Mouse (Mus musculus): ENCODE data around the gene Calm1. TPM values are rescaled to one million over a fixed set of nuclear protein-coding genes. Genes with fewer than 3 reads are reported as not detected.

Gene Calm1
- polyA plus RNA-seq (2016; fragmentation: Nextera tagmentation; extraction: Ambion mirVana), result 1,186 and 1,211 TPM in 2 replicates

DNA sequence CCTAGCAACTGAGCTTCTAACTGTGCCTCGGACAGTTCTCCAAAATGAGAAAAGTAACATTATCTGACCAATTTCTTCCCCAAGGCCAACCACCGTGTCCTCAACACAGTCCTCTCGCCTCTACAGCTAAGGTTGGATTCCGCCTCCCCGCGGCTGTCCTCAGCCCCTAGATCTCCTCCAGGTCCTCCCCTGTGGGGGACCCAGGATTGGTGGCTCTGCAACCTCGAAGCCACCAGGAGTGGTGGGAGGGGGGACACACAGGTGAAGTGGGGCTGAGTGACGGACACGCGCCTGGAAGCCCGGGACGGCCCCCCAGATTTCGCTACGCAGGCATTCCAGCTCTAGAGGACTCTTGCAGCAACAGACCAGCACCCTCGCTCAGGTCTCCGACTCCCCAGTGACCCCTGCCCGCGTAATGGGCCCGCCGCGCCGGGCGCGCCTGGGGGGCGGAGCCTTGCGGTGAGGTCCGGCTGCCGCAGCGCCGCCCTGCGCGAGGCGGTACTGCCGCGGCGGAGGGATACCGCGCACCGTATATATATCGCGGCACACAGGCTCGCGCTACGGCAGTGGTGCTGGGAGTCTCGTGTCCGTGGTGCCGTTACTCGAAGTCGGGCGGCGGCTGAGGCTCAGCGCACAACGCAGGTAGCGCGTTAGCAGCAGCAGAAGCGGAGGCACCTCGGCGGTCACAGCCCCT is at the start of gene Calm1:
Gene Calm1 (plus strand): TSS at position 469 of the 694 bp plus-strand sequence.
- Histone ChIP-seq H3K4me1 (peaks cover 13% of the 10 kb centered on the region; the same call in 1 of the 2 replicates), H3K4me3 (peak within 1 kb of the TSS; percentile 99), H3K9me3 (no peaks in the 10 kb centered on the region), H3K27me3 (no peaks in the 10 kb centered on the region), H3K9ac (peak within 1 kb of the TSS; percentile 93), H3K27ac (peak within 1 kb of the TSS; percentile 91), H3K4me2 (replicated peaks) (peak within 1 kb of the TSS; percentile 91), H3K36me3 (peaks cover 15% of the 10 kb centered on the region)
- under 1% methylated on average over 58 of the region's 58 CpGs for WGBS
- ATAC-seq (ENCODE audit: insufficient number of reproducible peaks, insufficient read depth, low FRiP score, low TSS enrichment), result peak; percentile 79

DNA sequence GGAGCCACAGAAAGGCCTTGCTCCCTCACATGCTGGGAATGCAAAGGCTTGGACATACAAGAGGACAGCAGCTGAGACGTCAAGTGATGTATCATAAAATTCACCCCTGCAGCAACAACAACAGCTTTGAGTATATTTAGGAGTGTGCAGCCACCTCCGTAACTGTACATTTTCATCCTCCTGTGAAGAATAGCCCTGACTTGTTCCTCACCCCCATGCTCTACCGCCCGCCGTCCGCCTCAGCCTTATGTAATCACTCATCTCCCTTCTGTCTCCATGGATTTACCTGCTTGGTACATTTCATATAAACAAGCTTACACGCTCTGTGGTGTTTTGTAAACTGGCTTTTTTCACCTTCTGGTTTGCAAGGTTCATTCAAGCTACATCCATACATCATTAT is 46.8 kb upstream of the Calm1 start:
- WGBS, result 95% methylated on average over 7 of the region's 7 CpGs

DNA sequence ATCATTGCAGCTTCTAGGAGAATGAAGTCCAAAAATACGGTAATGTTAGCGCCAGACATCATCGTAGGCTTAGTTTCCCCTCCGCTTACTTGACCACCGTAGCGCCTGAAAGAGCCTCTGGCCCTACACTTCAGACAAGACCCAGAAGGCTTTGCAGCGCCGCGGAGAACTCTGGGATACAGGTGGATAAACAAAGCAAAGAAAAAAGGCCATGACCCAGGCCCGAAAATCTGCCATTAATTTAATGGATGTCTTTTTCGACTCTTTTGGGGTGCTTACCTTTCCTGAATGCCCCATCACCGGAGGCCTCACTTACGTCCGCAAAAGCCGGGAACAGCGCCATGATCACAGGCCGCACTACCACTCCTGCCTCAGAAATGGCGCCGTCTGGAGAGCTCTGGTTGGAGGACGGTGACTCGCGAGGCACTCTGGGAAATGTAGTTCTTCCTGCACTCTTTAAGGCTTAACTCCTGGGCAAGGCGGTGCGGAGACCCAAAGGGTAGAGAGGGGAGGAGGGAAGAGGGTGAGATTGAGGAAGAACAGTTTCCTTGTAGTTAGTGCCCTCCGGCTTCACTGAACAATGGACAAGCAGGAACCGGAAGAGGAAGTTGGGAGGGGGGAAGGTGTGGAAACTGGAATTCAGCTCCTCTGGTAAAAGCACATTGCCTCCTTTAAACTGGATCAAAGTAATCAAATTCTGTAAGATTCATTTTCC is 39.8 kb upstream of the Calm1 start, which contains the start of gene Nrde2:
Gene Nrde2 (minus strand): TSS at position 393 of the 715 bp plus-strand sequence.
- Histone ChIP-seq H3K36me3 (no peaks in the 10 kb centered on the region), H3K4me2 (replicated peaks) (peak within 1 kb of the TSS; percentile 64), H3K4me1 (peaks cover 8% of the 10 kb centered on the region; the same call in 1 of the 2 replicates), H3K27ac (0 out of 2 replicates have a peak within 1 kb of the TSS, but pooled peaks have one; percentile 41), H3K27me3 (no peaks in the 10 kb centered on the region), H3K9me3 (no peaks in the 10 kb centered on the region), H3K4me3 (peak within 1 kb of the TSS; percentile 55), H3K9ac (peak within 1 kb of the TSS; percentile 58)
- ATAC-seq (ENCODE audit: insufficient number of reproducible peaks, insufficient read depth, low FRiP score, low TSS enrichment), result peak; percentile 96
- under 1% methylated on average over 26 of the region's 26 CpGs for WGBS

More for the DNA sequence above, 46.8 kb upstream of the Calm1 start:
- H3K36me3 ChIP-seq, result peaks cover 33% of the 10 kb centered on the region
- no peaks in the 10 kb centered on the region for H3K9me3 ChIP-seq
- H3K9ac ChIP-seq, result no peak overlapping the region
- H3K27ac ChIP-seq, result no peak overlapping the region
- no peak for ATAC-seq (ENCODE audit: insufficient number of reproducible peaks, insufficient read depth, low FRiP score, low TSS enrichment)
- H3K4me2 ChIP-seq (replicated peaks), result no peak overlapping the region
- H3K4me1 ChIP-seq, result no peaks in the 10 kb centered on the region
- H3K27me3 ChIP-seq, result no peaks in the 10 kb centered on the region
- no peak overlapping the region for H3K4me3 ChIP-seq

DNA sequence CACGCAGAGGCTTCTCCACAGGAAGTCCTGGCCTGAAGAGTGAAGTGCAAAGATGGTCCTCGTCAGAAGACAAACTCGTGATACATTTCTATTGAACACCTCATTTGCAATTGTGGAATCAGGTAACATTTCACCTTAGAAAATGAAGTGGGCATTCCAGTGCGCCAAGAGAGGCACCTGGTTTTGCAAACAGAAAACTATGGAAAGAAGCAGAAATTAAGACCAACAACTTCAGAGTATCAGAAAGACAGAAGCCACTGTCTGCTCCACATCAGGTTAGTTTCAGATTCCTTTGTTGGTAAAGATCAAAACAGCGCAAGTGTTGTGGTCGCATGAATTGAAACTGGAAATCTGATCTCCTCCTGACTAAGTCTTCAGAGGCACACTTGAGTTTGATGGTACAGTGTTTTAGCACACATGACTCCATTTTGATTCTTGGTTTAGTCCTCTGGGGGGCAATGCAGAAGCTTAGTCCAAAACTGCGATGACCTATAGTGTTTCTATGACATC is 34.2 kb upstream of the Calm1 start:
- Histone ChIP-seq H3K27me3 (no peaks in the 10 kb centered on the region), H3K4me3 (no peak overlapping the region), H3K9ac (no peak overlapping the region), H3K27ac (no peak overlapping the region), H3K4me2 (replicated peaks) (no peak overlapping the region), H3K9me3 (no peaks in the 10 kb centered on the region), H3K4me1 (peaks cover 6% of the 10 kb centered on the region; the same call in 1 of the 2 replicates), H3K36me3 (no peaks in the 10 kb centered on the region)
- no peak for ATAC-seq (ENCODE audit: insufficient number of reproducible peaks, insufficient read depth, low FRiP score, low TSS enrichment)
- 74% methylated on average over 7 of the region's 7 CpGs for WGBS

DNA sequence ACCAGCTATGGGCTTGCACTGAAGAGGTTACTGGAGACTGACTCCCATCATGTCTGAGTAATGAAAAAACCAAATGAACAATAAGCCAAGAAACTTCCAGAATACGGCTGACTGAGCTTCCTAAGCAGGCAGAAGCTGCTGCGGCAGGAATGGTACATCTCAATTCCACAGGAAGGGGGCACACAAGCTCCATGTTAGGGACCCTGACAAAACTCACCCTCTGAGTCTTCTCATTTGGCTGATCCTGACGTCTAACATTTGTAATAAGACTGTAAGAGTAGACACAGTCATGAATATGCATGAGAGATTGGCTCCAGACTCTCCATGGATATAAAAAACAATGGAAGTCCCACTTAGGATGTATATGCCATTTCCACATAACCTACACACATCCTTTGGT is 33.1 kb upstream of the Calm1 start:
- H3K36me3 ChIP-seq, result no peaks in the 10 kb centered on the region
- H3K4me1 ChIP-seq, result peaks cover 6% of the 10 kb centered on the region; the same call in 1 of the 2 replicates
- no peak overlapping the region for H3K4me3 ChIP-seq
- no peaks in the 10 kb centered on the region for H3K27me3 ChIP-seq
- H3K27ac ChIP-seq, result no peak overlapping the region
- 29% methylated on average over 3 of the region's 3 CpGs for WGBS
- ATAC-seq (ENCODE audit: insufficient number of reproducible peaks, insufficient read depth, low FRiP score, low TSS enrichment), result no peak
- H3K4me2 ChIP-seq (replicated peaks), result no peak overlapping the region
- H3K9me3 ChIP-seq, result no peaks in the 10 kb centered on the region
- H3K9ac ChIP-seq, result no peak overlapping the region

DNA sequence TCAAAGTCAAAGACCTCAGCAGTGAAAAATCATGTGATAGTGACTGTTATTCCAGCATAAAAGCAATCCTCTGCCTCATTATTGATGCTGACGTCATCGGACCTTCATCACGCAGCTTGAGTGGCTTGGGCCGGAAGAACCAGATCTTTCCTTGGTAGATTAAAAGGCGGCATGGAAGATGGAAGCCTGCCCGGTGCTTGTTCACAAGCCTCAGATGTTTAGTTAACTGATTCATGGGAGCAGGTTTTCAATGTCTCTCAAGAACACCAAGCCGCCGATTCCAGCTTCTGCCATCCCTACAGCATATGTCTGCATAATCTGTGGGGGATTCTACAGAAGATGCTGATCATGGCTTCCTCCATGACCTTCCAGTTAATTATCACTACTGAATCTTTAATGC is 32.3 kb upstream of the Calm1 start:
- no peak for ATAC-seq (ENCODE audit: insufficient number of reproducible peaks, insufficient read depth, low FRiP score, low TSS enrichment)
- Histone ChIP-seq H3K9me3 (no peaks in the 10 kb centered on the region), H3K4me1 (peaks cover 6% of the 10 kb centered on the region; the same call in 1 of the 2 replicates), H3K36me3 (no peaks in the 10 kb centered on the region), H3K4me3 (no peak overlapping the region), H3K4me2 (replicated peaks) (no peak overlapping the region), H3K27ac (no peak overlapping the region), H3K27me3 (no peaks in the 10 kb centered on the region), H3K9ac (no peak overlapping the region)
- WGBS, result 85% methylated on average over 8 of the region's 8 CpGs

DNA sequence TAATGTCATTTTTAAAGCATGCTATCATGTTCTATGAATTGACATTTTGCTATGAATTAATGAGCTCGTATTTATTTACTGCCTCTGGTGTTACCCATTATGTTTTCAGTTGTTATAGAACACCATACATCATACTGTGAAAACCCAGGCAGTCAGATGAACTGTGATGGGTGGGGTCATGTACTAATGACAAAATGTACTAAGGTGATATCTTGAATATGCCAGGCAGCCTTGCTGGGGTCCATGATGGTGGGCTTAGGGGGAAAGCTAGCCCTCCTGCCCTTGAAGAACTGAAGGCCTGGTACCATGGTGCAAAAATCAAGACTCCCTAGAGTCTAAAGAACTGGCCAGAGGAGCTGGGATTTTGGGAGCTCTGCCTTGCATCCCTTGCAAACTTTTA is 31.7 kb upstream of the Calm1 start:
- H3K4me1 ChIP-seq, result peaks cover 6% of the 10 kb centered on the region; the same call in 1 of the 2 replicates
- no peak overlapping the region for H3K4me3 ChIP-seq
- no peaks in the 10 kb centered on the region for H3K9me3 ChIP-seq
- H3K27me3 ChIP-seq, result no peaks in the 10 kb centered on the region
- H3K36me3 ChIP-seq, result no peaks in the 10 kb centered on the region
- 86% methylated on average over 1 of the region's 1 CpGs for WGBS
- H3K9ac ChIP-seq, result no peak overlapping the region
- ATAC-seq (ENCODE audit: insufficient number of reproducible peaks, insufficient read depth, low FRiP score, low TSS enrichment), result no peak
- no peak overlapping the region for H3K4me2 ChIP-seq (replicated peaks)
- peak overlapping the region; percentile 61; the same call in 1 of the 2 replicates for H3K27ac ChIP-seq

DNA sequence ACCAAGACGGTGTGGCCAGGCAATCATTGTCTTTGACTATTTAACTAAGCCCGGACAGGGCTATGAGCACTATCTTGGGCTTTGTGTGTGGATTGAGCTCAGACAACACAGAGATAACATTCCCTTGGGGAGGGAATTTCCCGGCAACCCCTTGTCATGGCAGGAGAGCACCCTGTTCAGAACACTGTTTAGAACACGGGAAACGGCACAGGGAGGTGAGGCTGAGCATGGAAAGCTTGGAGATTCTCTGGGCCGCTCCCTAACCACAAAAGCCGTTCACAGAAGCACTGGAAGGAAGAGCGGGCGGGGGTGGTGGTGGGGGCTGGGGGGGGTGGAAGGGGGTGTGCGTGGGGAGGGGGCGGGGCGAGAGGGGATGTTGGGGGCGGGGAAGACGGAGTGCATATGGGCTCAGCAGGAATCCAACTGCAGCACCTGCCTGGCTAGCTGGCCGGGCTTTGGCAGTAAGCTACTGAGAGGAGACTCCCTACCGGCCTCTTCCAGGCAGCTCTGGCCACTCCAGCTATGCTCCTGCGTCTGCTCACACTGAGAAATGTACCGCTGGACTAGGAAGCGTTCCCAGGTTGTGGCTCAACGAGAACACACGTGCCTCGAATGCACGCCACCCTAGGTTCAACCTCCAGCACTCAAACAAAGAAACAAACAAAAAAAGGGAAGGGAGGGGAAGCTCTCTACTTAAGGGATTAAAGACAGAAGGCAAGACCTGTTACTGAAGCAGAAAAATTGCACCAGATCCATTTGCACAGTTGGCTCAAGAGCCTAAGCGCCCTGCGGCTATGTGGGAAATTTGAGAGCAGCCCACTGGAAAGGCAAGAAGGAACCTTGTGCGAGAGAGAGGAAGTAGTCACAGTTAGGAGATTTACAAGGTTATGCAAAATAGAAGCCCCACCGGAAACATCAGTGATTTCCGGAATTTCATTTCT is 31.0 kb upstream of the Calm1 start:
- peaks cover 6% of the 10 kb centered on the region; the same call in 1 of the 2 replicates for H3K4me1 ChIP-seq
- peak; percentile 58; the same call in 1 of the 2 replicates for ATAC-seq (ENCODE audit: insufficient number of reproducible peaks, insufficient read depth, low FRiP score, low TSS enrichment)
- H3K4me2 ChIP-seq (replicated peaks), result peak overlapping the region; percentile 51
- WGBS, result 13% methylated on average over 28 of the region's 28 CpGs
- H3K4me3 ChIP-seq, result peak overlapping the region; percentile 28; the same call in 1 of the 2 replicates
- H3K36me3 ChIP-seq, result no peaks in the 10 kb centered on the region
- no peaks in the 10 kb centered on the region for H3K9me3 ChIP-seq
- peak overlapping the region; percentile 61 for H3K27ac ChIP-seq
- no peaks in the 10 kb centered on the region for H3K27me3 ChIP-seq
- H3K9ac ChIP-seq, result no peak overlapping the region; the same call in 1 of the 2 replicates

DNA sequence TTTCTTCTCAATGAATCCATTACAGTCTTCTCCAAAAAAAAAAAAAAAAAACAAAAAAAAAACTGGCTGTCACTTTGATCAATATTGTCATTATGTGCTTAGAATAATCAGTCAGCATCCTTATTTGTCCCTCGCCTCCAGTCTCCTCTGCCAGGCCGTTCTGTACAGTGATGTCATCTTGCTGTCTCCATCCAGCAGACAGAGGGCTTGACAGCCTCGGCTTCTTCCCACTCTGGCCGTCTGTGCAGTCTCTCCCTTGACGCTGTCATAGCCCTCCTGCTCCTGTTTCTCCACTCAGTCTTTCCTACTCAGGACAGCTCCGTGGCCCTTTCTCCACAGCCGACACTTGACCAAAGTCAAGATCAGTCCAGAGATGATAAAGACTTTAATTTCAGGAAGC is 26.8 kb upstream of the Calm1 start:
- Histone ChIP-seq H3K36me3 (no peaks in the 10 kb centered on the region), H3K4me3 (no peak overlapping the region), H3K4me2 (replicated peaks) (no peak overlapping the region), H3K4me1 (peaks cover 6% of the 10 kb centered on the region; the same call in 1 of the 2 replicates), H3K27ac (no peak overlapping the region), H3K27me3 (no peaks in the 10 kb centered on the region), H3K9me3 (no peaks in the 10 kb centered on the region), H3K9ac (no peak overlapping the region)
- WGBS, result 74% methylated on average over 7 of the region's 7 CpGs
- ATAC-seq (ENCODE audit: insufficient number of reproducible peaks, insufficient read depth, low FRiP score, low TSS enrichment), result no peak

DNA sequence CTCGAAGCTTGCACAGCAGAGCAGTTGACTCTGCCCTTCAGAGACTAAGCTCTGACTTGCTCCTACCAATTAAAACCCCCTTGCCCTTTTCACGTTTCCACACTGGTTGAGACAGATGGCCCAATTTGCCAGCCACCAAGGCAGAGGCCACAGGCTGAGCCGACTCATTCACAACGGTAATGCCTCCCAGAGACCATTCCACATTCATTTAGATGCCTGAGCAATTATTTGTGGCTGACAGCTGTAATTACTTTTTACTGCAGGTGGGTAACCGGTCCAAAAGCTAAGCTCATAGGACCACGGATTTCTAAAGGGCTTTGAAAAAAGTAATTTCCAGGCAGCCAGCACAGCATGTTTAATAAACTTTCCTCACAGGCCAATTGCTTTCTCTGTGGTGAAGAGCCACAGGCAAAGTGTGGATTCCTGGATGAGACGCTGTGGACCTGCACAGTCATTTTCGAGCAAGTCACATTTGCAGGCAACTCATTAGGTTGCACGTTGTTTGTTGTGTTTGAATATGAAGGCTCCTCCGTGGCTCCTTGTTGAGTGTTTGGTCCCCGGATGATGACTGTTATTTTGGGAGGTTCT is 22.7 kb upstream of the Calm1 start:
- H3K4me1 ChIP-seq, result peaks cover 7% of the 10 kb centered on the region; the same call in 1 of the 2 replicates

More for the DNA sequence above, 22.7 kb upstream of the Calm1 start:
- no peaks in the 10 kb centered on the region for H3K36me3 ChIP-seq
- no peaks in the 10 kb centered on the region for H3K27me3 ChIP-seq
- no peak overlapping the region for H3K4me2 ChIP-seq (replicated peaks)
- no peaks in the 10 kb centered on the region for H3K9me3 ChIP-seq
- H3K27ac ChIP-seq, result no peak overlapping the region
- no peak overlapping the region for H3K4me3 ChIP-seq
- WGBS, result 60% methylated on average over 11 of the region's 11 CpGs
- no peak for ATAC-seq (ENCODE audit: insufficient number of reproducible peaks, insufficient read depth, low FRiP score, low TSS enrichment)
- H3K9ac ChIP-seq, result no peak overlapping the region

All from embryonic facial prominence, embryonic 12.5 days (tissue).